Mouse (Mus musculus) midbrain, embryonic 15.5 days (tissue): ENCODE results near the gene Plcb1. TPM values are rescaled to one million over a fixed set of nuclear protein-coding genes. Genes with fewer than 3 reads are reported as not detected.

Experiments used
- ATAC-seq: fragments of 200-750 bp; cut with Nextera tagmentation; replicated peaks from 2 replicates; pipeline ENCODE4 v1.8.0; 2017; ENCODE audit warnings: moderate TSS enrichment
- H3K27ac ChIP-seq: fragments of 300-500 bp; sonication (generic); 2 replicates; pipeline ENCODE4 v1.5.1; 2015; ENCODE audit warnings: mild to moderate bottlenecking, inconsistent platforms
- H3K27me3 ChIP-seq: fragments of 300-500 bp; sonication (generic); replicated peaks from 2 replicates; pipeline ENCODE4 v1.6.1; 2015; ENCODE audit warnings: inconsistent platforms
- H3K36me3 ChIP-seq: fragments of 300-500 bp; sonication (generic); replicated peaks from 2 replicates; pipeline ENCODE4 v1.6.1; 2015; ENCODE audit warnings: inconsistent platforms
- H3K4me1 ChIP-seq: fragments of 300-500 bp; sonication (generic); 2 replicates; pipeline ENCODE4 v1.6.1; 2015; ENCODE audit warnings: inconsistent platforms
- H3K4me2 ChIP-seq: fragments of 300-500 bp; sonication (generic); 2 replicates; pipeline ENCODE4 v1.6.1; 2015; ENCODE audit warnings: inconsistent platforms, mild to moderate bottlenecking, moderate library complexity
- H3K4me3 ChIP-seq: fragments of 300-500 bp; sonication (generic); 2 replicates; pipeline ENCODE4 v1.5.1; 2015; ENCODE audit warnings: mild to moderate bottlenecking, inconsistent platforms
- H3K9ac ChIP-seq: fragments of 300-500 bp; sonication (generic); 2 replicates; pipeline ENCODE4 v1.6.1; 2015; ENCODE audit warnings: mild to moderate bottlenecking, inconsistent platforms
- H3K9me3 ChIP-seq: fragments of 300-500 bp; sonication (generic); 2 replicates; pipeline ENCODE4 v1.6.1; 2016; ENCODE audit warnings: inconsistent platforms
- WGBS: fragments of 180-500 bp; shearing (Covaris S2); methylation state at CpG from one replicate; pipeline ENCODE4 v1.1.7; 2015; ENCODE audit warnings: mixed read lengths; 5-methylcytosine and 5-hydroxymethylcytosine counted together
- polyA plus RNA-seq: library from polyadenylated mRNA; unstranded; fragments of >200 nt; fragmentation: Nextera tagmentation; extraction: Ambion mirVana; gene quantifications from 2 replicates; pipeline ENCODE4 v1.2.1, GENCODE M21; 2015

Gene Plcb1
- polyA plus RNA-seq, 1 experiment from 2014 or later = 38.0 TPM

- no peaks in the 10 kb centered on the region for H3K36me3 ChIP-seq
- no peak overlapping the region for H3K9ac ChIP-seq
- H3K27me3 ChIP-seq = no peaks in the 10 kb centered on the region
- ATAC-seq = no peak
- H3K9me3 ChIP-seq = no peaks in the 10 kb centered on the region
- H3K4me1 ChIP-seq = no peaks in the 10 kb centered on the region
- no peak overlapping the region for H3K4me2 ChIP-seq
- 87% methylated on average over 2 of the region's 2 CpGs for WGBS
- no peak overlapping the region for H3K4me3 ChIP-seq
- H3K27ac ChIP-seq = no peak overlapping the region
These were observed 715.0 kb downstream of the Plcb1 start for GRCm38 (mm10) chr2:135500872-135501271.

- Histone ChIP-seq H3K9ac (no peak overlapping the region), H3K36me3 (no peaks in the 10 kb centered on the region), H3K4me2 (no peak overlapping the region), H3K27ac (no peak overlapping the region), H3K27me3 (no peaks in the 10 kb centered on the region), H3K4me3 (no peak overlapping the region), H3K9me3 (no peaks in the 10 kb centered on the region), H3K4me1 (no peaks in the 10 kb centered on the region)
- 89% methylated on average over 4 of the region's 4 CpGs for WGBS
- no peak for ATAC-seq
These were observed 717.6 kb downstream of the Plcb1 start for GRCm38 (mm10) chr2:135503328-135503997.

GRCm38 (mm10) chr2:135503998-135504354, 718.1 kb downstream of the Plcb1 start:
- Histone ChIP-seq H3K9ac (no peak overlapping the region), H3K36me3 (no peaks in the 10 kb centered on the region), H3K4me1 (no peaks in the 10 kb centered on the region), H3K4me3 (no peak overlapping the region), H3K9me3 (no peaks in the 10 kb centered on the region), H3K4me2 (no peak overlapping the region), H3K27ac (no peak overlapping the region), H3K27me3 (no peaks in the 10 kb centered on the region)
- ATAC-seq = no peak

GRCm38 (mm10) chr2:135507111-135507510, 721.2 kb downstream of the Plcb1 start:
- Histone ChIP-seq H3K4me3 (no peak overlapping the region), H3K27me3 (no peaks in the 10 kb centered on the region), H3K36me3 (no peaks in the 10 kb centered on the region), H3K9me3 (no peaks in the 10 kb centered on the region), H3K27ac (no peak overlapping the region), H3K4me2 (no peak overlapping the region), H3K9ac (no peak overlapping the region), H3K4me1 (no peaks in the 10 kb centered on the region)
- 67% methylated on average over 1 of the region's 1 CpGs for WGBS
- ATAC-seq = no peak

- Histone ChIP-seq H3K36me3 (no peaks in the 10 kb centered on the region), H3K9me3 (no peaks in the 10 kb centered on the region), H3K4me3 (no peak overlapping the region), H3K4me1 (no peaks in the 10 kb centered on the region), H3K27me3 (no peaks in the 10 kb centered on the region), H3K4me2 (no peak overlapping the region), H3K27ac (no peak overlapping the region), H3K9ac (no peak overlapping the region)
- WGBS = 65% methylated on average over 2 of the region's 2 CpGs
- no peak for ATAC-seq
These were observed 733.1 kb downstream of the Plcb1 start for GRCm38 (mm10) chr2:135518956-135519355.

Other genes starting within 250 kb of the Plcb1 start
- 0.08 TPM in 1 of 2 replicates, not detected in the other for gene Hao1, start 231.7 kb upstream of the Plcb1 start, polyA plus RNA-seq
- 116 and 136 TPM in 2 replicates for gene Tmx4, start 141.9 kb upstream of the Plcb1 start, polyA plus RNA-seq